Mouse (Mus musculus): Measurements from ENCODE around the gene Phtf2.
"Not testable (repeated sequence)": the region's sequence is repeated elsewhere in the genome, so short reads cannot be mapped to it uniquely, and the experiment has no call there.

Phtf2 gene

DNA sequence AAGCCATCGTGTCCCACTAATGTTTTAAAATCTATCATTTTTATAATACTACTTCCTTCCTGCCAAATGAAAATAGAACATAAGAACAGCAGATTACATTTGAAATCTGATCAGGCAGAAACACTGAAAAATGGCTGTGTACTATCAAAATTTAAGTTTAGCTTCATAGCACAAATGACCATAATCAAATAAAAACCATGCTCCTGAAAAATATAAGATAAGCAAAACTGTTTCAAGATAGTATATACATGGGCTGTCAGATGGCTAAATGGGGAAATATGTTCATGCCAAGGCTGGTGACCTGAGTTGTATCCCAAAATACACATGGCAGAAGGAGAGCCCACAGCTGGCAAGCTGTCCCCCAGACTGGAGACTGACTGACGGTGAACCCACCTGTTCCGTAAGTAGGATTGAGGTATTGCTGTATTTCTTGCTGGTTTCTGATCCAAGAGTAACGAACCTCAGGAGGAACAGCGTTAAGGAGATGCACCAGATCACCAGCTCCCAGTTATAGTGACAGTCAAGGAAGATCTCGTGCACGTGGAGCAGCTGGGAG, 116.5 kb downstream of the Phtf2 start:
- no peak for DNase-seq

DNA sequence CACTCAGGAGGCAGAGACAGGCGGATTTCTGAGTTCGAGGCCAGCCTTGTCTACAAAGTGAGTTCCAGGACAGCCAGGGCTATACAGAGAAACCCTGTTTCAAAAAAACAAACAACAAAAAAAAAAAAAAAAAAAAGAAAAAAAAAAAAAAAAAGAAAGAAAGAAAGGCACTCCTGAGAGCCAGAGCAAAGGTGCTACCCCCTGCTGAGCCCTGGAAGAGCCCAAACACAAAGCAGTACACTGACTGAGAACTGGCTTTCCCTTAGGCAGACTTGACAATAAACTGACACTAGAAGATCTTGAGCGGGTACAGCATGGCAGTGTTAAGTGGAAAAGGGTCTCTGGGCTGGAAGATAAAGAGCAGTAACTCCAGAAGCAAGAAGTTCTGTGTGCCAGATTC, 119.5 kb downstream of the Phtf2 start:
- not testable (repeated sequence) for DNase-seq

DNA sequence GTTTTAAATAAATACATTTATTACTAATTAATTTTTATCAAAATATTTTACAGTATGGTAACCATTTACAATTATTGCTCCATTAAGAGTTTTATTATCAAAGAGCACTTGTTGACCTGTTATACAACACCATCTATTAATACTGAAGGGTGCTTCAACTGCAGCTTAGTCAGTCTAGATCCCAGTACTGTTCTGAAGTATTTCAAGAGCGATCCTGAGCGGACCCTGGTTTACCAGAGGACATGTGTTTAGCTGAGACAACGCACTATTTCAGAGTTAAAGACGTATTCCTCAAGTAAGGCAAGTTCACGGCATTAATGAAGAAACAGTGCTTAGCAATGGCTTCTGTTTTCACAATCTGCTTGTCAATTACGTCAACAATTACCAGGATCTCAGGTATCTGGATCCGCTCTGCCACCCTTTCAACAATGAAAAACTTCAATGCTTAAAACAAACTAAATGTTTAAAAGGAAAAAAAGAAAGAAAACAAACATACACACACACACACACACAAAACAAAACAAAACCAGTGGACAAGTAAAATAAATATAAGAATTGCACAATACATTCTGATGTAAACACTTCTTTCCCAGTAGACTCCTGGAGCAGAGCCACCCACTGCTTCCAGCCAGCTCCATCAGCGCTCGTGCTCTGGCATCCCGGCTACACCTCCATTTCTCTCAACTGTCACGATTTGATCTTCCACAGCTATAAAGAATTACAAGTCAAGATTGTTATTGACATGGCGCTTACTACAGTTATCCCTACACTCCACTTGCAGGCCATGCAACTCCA, 121.4 kb downstream of the Phtf2 start:
- DNase-seq: no peak

DNA sequence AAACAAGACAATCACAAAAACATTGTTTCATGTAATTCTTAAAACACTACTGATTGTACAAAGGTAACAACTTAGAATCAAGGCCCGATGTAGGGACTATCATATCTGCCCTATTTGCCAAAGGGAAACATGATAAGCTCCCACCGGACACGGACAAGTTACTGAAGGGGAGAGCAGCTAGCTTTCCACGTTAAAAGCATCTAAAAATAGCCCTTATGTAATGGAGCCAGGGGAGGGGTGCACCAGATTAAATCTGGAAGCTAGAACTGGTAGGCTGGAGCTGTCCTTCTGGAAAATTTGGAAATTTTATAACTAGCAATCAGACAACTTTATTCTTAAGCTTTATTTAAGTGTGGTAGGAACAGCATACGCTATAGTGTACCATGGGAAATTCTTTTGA, 122.2 kb downstream of the Phtf2 start:
- no peak for DNase-seq

DNA sequence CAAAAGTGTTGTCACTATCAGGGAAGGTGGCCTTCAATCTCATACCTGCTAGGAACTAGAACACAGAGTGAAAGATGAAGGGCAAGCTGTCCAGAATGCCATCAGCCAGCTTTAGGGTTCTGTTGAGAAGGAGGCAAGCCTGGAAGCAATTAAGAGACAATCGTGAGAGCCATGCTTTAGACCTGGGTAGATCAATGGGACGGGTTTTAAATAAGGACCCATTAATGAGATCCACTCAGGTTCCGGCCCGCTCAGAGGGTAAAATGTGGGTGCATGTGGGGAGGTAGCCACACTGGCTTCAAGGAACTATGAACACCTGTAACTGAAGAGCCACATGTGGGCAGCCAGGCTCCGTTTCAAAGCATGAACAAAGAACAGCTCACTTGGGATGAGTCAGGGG, 128.0 kb downstream of the Phtf2 start:
- DNase-seq: no peak

DNA sequence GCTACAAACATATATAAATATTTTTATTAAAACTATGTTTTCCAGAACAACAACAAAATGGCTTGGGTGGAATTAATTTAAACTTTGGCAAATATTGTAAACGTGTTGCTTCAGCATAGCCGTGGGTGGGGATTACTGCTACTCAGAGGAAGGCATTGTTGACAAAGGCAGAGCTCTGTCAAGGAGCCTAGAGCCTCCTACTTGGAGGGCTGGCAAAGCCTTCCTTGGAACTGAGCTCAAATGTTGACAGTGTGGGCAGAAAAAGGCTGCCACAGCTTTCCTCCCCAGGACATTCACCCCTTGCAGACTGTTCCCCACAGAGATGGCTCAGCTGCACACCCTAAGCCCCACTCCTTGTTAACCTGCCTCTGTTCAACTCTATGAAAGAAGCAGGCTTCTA, 128.8 kb downstream of the Phtf2 start:
- DNase-seq: no peak

DNA sequence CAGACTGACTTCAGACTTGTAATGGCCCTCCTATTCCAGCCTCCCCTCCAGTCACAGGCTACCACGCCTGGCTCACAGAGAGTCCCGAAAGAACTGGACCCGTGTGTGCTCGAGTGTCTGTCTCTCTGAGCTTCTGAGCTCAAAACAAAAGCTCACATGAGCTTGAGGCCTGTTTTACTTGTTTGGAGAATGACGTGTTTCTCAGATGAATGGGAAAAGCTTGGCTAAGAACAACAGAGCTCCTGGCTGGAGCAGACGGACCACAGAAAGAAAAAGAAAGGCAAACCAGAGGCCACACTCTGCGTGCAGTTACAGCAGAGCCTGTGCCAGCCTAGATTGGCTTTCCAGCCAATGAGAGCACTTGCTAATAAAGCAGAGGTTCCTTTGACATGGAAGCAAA, 130.2 kb downstream of the Phtf2 start:
- no peak for DNase-seq

DNA sequence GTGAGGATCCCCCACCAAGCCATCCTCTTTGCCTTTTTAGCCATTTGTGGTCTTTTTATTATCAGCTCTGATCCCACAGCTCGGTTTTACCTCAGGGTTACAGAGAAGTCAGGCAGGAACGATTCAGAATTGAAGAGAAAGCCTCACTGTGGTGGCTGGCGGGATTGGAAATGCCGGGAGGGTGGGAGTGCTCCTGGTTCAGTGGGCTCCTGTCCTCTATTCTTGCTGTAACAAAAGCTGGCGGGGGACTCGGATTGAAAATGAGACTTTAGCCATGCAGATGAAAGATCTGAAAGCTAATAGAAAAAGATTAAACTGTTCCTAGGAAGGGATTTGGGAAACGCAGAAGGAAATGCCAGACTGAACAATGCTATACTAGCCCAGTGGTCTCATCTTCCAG, 130.9 kb downstream of the Phtf2 start:
- no peak for DNase-seq

DNA sequence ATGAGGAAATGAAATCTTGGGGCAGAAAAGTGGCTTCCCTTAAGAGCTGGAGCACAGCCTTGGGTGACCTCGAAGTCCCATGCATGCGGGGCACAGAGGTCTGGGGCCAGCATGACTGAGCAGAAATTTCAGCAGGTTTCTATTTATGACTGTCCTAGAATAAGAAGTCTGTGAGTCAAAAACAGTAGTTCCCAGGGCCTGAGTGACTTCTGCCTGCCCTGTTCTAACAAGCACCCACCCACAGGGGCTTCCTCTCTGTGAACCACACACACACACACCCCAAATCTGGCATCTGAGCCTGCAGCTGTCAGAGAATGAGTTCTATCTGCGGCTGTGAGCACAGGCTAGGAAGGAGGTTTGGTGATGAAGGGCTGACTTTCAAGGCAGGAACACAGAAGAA, 132.4 kb downstream of the Phtf2 start:
- no peak for DNase-seq

DNA sequence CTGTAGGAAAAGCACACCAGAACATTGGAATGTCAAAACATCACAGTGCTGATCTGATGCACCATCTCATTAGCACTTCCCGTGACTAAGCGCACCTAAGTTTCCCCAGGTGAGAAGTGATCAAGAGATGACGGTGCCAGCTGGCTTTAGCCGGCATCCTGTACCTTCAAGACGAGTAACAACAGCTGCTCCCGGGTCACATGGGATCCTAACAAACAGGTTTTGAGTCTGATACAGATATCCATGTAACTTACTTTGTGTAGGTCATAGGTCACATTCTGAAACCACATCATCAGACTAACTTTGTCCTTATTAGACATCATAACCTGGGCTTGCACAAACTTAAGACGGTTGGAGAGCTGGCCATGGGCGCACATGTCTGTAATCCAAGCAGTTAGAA, 133.1 kb downstream of the Phtf2 start:
- no peak for DNase-seq

DNA sequence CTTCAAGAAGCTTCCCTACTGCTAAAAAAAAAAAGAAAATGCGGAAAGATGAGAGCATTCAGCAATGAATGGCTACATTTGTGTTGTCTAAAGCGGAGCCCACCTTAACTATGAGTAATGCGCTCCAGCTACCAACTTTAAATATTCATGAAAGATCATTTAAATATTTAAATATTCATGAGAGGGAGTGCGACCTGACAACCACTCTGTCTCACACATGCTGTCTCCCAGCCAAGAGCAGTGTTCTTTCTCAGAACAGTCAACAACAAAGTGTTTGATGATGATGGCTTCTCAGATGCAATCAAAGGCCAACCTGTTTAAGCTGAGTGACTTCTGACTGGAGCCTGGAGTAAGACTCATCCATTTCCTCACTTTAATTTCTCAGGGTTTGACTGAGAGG, 133.8 kb downstream of the Phtf2 start:
- no peak for DNase-seq

DNA sequence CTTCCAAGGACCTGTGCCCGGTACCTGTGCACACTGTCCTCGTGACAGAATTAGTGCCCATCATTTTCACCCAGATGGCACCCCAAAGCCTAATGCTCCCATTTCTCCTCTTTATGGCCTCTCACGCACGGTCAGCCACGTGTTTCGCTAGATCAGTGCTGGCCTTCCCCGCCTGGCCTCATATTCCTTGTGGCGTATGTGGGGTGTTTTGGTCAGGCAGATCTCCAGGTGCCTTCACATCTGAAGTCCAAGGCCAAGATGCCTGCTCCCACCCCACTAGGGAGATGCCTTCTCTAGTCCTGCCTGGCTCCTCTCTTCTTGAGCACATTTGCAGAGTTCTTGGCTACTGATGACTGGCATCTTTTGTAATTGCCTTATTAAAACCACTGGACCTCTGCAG, 140.0 kb downstream of the Phtf2 start:
- no peak for DNase-seq

DNA sequence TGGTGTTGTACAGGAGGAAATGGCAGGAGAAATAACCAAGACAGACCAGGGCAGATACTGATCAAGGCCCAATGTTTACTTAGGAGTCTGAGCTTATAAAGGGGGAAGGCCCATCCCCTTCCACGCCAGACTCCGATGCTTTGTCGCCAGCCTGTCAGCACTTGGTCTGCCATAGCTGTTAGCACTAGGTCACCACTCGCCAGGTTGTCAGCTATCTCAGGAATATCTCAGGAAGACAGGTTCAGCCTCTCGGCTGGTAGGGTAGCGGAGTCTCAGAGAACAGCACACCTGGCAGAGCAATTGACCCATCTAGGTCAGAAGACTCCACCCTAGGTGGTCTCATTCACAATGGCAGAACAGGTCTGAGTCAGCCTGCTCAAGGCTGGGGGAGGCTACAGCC, 140.7 kb downstream of the Phtf2 start:
- DNase-seq: no peak

DNA sequence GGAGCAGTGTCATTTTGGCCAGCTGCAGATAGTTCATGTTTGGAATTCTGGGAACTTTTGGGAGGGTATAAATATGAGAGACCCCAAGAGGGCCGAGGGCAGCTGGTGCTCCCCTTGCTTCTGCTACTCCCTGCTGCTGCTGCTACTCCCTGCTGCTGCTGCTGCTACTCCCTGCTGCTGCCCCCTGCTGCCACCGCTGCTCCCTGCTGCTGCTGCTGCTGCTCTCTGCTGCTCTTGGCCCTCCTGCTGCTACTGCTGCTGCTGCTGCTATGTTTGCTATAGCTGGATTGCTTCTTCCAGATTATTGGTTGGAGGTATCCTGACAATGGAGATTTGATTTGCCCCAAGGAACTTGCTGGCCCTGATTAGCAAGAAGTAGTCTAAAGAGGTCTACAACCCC, 143.1 kb downstream of the Phtf2 start:
- no peak for DNase-seq

DNA sequence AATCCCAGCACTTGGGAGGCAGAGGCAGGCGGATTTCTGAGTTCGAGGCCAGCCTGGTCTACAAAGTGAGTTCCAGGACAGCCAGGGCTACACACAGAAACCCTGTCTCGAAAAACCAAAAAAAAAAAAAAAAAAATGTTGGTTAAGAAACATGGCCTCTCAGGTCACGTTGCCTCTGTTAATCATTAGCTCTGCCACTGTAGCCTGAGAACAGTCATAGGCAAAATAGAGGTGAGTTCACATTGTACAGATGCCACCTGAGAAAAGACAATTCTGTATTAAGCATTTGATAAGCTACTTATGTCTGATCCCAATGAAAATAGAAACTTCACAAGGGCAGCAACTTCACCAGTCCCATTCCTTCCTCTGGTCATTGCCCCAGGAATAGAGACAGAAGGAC, 158.7 kb downstream of the Phtf2 start:
- not testable (repeated sequence) for DNase-seq

DNA sequence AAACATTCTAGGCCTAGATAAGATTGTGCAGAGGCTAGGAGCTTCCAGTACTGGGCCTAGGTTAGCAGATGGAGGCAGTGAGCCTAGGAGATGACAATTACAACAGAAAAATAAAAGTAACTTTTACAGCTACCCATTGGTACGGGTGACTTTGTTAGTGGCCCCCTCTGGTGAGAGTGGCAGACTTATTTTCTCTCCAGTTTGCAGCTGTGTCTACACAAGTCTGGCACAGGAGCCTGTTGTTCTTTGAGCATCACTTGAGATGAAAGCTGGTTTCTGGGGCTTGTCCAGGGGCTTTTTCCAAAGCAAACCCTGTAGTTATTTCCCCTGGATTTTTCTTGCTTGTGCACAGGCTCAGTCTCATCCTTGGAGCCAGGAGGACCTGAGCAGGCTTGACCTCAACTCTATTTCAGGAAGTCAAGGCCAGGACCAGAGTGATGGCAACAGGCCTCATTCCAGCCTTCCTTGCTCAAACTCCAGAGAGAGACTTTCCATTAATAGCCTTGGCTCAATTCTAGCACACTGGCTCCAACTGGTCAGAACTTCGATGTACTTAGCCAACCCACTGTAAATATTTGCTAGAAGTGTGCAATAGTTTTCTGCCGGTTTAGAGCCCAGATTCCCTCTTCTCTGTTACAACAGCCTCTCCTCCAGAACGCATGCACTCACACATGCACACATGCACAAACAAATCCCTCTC, 161.6 kb downstream of the Phtf2 start:
- no peak for DNase-seq

DNA sequence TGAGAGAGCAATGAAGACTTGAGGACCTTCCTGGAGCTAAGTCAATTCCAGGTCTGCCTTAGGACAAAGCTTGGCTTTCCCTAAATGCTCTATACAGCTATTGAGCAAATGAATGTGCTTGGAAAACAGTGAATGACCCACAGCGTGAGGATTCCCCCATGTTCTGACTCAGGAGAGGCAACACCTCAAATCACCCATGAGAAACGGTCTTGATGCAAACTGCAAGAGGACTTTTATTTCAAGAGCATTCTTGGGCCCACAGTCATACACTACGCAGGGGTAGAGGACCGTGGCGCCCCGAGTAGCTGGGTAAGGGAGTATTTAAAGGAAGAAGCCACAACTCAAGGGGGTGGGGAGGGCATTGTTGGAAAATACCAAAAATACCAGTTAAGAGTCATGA, 165.9 kb downstream of the Phtf2 start:
- DNase-seq: not testable (repeated sequence)

DNA sequence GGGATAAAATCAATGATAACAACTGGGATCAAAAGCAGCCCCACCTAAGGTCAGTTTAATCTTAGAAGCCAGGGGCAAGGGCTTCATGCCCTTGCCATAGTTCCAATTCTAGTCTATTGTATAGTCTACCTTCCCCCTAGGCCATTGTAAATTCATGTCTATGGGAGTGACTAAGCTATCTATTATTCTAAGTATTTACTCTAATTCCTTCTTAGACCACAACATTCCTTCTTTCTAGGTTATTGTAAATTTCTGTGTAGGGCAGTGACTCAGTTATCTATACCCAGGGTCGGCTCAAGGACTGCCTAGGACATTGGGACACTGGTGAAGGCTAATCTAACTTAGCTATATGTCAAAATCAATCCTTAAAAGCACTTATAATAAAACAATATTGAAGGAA, 167.3 kb downstream of the Phtf2 start:
- DNase-seq: not testable (repeated sequence)

DNA sequence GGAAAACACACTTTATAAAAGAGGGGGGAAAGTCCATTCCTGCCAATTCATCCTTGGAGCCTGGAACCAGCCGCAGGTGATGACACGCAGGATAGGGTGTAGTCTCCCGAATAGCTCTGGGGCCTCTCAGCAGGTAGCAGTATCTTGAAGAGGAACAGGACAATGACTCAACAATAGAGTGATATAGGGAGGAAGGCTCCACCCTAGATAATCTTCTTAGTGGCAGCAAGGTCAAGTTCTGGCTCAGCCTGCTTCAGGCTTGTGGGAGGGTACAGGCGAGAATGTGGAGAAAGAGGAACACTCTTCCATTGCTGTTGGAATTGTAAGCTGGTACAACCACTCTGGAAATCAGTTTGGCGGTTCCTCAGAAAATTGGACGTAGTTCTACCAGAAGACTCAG, 171.1 kb downstream of the Phtf2 start:
- DNase-seq: not testable (repeated sequence)
